Mouse (Mus musculus): ENCODE results near the gene Pck2. TPM values are rescaled to one million over a fixed set of nuclear protein-coding genes. Genes with fewer than 3 reads are reported as not detected.

The Pck2 gene
- total RNA-seq, 2 experiments from 2014 or later = 18.6 to 19.5 TPM

DNA sequence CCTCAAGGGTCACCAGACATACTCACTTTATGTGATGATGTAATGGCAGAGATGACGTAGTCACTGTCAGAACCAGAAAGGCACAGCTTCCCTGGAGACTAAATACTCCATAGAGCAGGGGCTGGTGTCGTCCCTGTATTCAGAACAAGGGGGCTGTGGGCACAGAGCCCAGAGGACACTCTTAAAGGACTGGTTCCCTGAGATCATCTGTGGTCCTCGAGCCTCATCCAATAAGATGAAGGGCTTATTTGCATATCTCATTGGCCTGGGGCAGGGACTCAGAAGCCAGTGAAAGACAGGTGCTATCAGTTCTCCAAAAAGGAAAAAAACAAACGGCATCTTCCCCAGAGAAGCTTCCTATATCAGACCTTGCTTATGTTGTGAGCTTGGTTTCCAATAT is 16.0 kb upstream of the Pck2 start:
- DNase-seq (ENCODE audit: low spot score in 2 of 2) = no peak
- intact Hi-C loops (cut with DNase I) = no loop called here

DNA sequence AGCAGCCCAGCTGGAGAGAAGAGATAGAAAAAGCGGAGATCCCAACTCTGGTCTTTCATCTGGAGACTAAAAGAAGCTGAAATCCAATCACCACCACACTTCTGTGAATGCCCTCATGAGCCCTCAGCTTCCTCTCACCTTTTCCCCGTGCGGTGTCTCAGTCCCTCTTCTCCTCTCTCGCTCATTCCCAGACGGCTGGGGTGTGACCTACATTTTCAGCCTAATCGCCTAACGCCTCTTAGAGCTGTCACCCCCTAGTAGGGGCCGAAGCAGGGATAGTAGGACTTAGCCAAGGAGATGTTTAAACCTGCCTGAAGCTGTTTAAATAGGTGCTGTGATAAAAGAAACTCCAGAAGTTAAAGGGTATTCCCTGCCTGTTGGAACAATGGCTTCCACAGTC is 15.3 kb upstream of the Pck2 start, which contains the start of gene Nrl:
TSS of gene Nrl (minus strand) at position 197 of the 400 bp plus-strand sequence.
- intact Hi-C loops (cut with DNase I) = no loop called here
- no peak for DNase-seq (ENCODE audit: low spot score in 2 of 2)

- intact Hi-C loops (cut with DNase I) = no loop called here
- no peak for DNase-seq (ENCODE audit: low spot score in 2 of 2)
Observed at GRCm38 (mm10) chr14:55526674-55527073, 13.4 kb upstream of the Pck2 start.

GRCm38 (mm10) chr14:55527940-55528339 is 12.1 kb upstream of the Pck2 start:
- intact Hi-C loops (cut with DNase I) = no loop called here
- DNase-seq (ENCODE audit: low spot score in 2 of 2) = peak; percentile 33 to 43

GRCm38 (mm10) chr14:55536116-55536745 is 3.8 kb upstream of the Pck2 start:
- DNase-seq (ENCODE audit: low spot score in 2 of 2) = peak in 1 of 2 experiments; percentile 54
- intact Hi-C loops (cut with DNase I) = loop anchor here (5.0 kb wide), 1 partner anchor 39 kb away; no protein-coding TSS in a partner anchor

DNA sequence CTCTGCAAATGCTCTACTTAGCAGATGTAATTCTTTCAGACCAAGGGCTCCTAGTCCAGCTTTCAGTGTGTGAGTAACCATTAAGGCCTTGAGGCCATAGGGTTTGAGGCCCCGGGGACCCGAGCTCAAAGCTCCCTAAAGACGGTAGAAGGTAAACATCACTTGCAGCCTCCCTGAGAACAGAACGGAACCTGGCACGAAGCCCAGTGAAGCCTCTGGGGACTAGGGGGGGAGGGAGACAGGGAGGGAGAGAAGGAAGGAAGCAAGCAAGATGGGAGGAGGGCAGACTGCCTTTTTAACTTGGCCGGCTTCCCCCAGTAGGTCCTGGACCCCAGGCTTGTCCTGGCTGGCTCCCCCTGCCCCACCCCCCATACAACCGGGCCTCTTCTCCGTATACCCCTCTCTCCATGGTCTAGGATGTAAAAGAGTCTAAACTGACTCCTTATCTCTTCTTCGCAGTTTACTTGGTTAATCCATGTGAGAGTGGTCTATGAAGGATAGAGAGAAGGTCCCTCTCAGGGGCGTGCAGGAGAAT is 788 bp downstream of the Pck2 start:
- DNase-seq (ENCODE audit: low spot score in 2 of 2) = peak; percentile 74
- intact Hi-C loops (cut with DNase I) = loop anchor here (10.0 kb wide), 1 partner anchor 396 kb away; no protein-coding TSS in a partner anchor

DNA sequence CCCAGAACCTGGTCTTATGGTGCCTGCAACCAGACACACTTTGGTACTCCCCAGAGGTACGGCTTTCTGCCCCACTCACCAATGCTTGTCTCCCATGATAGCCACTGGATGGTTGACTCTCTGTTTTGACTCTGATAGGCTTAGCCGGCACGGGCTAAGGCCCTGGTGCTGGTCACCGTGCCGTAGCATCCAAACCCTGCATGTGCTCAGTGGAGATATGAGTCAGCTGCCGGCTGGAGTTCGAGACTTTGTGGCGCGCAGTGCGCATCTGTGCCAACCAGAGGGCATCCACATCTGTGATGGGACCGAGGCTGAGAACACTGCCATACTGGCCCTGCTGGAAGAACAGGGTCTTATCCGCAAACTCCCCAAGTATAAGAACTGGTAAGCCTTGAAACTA is 2.2 kb downstream of the Pck2 start:
- no peak for DNase-seq (ENCODE audit: low spot score in 2 of 2)
- intact Hi-C loops (cut with DNase I) = loop anchor here (10.0 kb wide), 1 partner anchor 397 kb away; no protein-coding TSS in a partner anchor

DNA sequence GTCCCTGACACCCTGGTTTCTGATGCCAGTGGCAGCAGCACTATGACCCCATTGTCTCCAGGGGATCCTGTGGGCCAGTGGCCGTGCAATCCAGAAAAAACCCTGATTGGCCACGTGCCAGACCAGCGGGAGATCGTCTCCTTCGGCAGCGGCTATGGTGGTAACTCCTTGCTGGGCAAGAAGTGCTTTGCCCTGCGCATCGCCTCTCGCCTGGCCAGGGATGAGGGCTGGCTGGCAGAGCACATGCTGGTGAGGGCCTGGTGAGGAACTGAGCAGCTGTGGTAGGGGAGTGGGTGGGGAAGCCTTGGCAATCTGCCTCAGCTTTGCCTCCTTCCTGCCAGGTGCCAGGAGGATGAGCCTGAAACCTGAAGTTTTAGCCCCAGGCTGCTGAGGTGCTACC is 4.3 kb downstream of the Pck2 start:
- peak in 1 of 2 experiments; percentile 12 for DNase-seq (ENCODE audit: low spot score in 2 of 2)
- intact Hi-C loops (cut with DNase I) = loop anchor here (10.0 kb wide), 1 partner anchor 400 kb away; no protein-coding TSS in a partner anchor

DNA sequence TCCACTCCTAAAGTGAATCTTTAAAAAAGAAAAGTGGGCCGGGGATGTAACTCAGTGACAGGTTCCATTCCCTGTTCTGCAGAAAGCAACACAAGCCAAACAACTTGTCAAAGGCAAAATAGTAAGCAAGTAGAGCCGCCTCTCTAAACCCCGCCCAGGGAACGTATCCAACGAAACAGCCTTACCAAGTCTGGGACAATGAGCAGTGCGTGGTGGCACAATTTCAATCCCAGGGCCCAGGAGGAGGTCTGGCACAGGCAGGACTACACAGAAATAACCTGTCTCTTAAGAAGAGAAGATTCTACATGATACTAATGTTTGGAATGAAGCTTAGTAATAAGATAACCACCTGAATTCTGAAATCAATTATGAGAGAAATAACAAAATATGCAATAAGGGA is 10.1 kb downstream of the Pck2 start:
- DNase-seq (ENCODE audit: low spot score in 2 of 2) = no peak
- intact Hi-C loops (cut with DNase I) = no loop called here

GRCm38 (mm10) chr14:55551347-55551746 is 11.3 kb downstream of the Pck2 start:
- intact Hi-C loops (cut with DNase I) = no loop called here
- no peak for DNase-seq (ENCODE audit: low spot score in 2 of 2)

DNA sequence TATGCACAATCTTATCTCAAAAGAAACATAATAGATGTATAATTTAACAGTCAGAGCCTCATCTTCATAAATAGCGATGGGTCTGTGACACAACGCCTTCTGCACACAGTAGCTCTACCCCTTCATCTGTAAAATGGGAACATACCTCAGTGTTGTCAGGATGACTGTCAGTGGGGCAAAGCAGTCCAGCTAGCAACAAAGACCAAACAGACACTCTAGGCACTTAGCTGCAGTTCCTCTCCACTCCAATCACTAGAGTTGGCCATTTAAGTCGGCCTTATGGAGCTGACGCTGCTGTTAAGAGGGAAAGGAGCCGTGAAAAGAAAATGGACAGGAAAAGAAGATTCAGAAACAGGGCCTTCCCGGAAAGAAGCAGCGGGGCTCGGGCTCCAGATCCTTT is 11.7 kb downstream of the Pck2 start:
- intact Hi-C loops (cut with DNase I) = no loop called here
- DNase-seq (ENCODE audit: low spot score in 2 of 2) = no peak

- intact Hi-C loops (cut with DNase I) = no loop called here
- no peak for DNase-seq (ENCODE audit: low spot score in 2 of 2)
Observed at GRCm38 (mm10) chr14:55554635-55555034, 14.6 kb downstream of the Pck2 start.

DNA sequence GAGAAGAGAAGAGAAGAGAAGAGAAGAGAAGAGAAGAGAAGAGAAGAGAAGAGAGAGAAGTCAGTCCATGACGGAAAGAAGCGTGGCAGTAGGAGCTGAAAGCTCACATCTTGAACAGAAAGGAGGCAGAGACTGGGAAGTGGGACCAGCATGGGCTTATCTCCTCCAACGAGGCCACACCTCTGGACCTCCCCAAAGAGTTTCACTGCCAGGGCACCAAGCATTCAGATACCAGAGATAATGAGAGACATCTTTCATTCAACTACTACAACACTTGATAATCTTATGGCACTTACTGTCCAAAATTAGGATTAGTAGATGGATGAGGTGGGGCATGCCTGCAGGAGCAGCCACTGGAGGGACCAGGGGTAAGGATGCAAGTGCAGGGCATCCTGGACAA is 15.7 kb downstream of the Pck2 start:
- no peak for DNase-seq (ENCODE audit: low spot score in 2 of 2)
- intact Hi-C loops (cut with DNase I) = no loop called here

DNA sequence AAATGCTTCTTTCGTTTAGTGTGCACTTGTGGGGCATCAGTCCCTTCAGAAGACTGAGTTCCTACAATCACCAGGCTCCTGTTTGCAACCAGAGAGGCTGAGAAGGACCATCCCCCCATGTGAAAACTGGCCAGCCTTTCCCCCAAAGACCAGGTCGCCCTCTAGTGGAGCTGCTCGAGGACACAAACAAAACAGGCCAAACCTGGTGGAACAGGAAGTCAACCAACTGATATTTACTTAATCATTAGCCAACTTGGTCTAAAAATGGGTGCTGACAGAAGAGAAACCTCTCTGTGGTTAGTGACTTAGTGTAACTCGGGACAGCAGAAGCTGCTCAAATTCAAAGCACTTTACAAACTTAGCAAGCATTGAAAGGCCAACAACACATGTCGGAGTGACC is 16.9 kb downstream of the Pck2 start:
- DNase-seq (ENCODE audit: low spot score in 2 of 2) = peak; percentile 72 to 73
- intact Hi-C loops (cut with DNase I) = loop anchor here (1.0 kb wide), 1 partner anchor 64 kb away; no protein-coding TSS in a partner anchor

DNA sequence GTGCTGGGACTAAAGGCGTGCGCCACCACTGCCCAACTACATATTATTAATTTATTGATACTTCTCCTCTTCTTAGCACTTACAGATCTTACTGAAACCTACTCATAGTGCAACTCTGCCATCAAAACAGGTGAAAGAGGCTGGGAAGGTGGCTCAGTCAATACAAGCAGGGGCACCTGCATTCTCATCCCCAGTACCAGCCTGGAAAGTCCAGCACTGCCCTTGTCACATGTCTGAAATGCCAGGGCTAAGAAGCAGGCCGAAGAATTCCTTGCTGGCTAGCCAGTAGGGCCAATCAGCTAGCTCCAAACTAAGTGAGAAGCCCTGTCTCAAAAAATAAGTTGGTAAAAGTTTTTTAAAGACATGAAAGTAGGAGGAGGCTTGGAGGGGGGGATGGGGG is 17.5 kb downstream of the Pck2 start:
- DNase-seq (ENCODE audit: low spot score in 2 of 2) = no peak
- intact Hi-C loops (cut with DNase I) = loop anchor here (1.0 kb wide), 1 partner anchor 64 kb away; no protein-coding TSS in a partner anchor

DNA sequence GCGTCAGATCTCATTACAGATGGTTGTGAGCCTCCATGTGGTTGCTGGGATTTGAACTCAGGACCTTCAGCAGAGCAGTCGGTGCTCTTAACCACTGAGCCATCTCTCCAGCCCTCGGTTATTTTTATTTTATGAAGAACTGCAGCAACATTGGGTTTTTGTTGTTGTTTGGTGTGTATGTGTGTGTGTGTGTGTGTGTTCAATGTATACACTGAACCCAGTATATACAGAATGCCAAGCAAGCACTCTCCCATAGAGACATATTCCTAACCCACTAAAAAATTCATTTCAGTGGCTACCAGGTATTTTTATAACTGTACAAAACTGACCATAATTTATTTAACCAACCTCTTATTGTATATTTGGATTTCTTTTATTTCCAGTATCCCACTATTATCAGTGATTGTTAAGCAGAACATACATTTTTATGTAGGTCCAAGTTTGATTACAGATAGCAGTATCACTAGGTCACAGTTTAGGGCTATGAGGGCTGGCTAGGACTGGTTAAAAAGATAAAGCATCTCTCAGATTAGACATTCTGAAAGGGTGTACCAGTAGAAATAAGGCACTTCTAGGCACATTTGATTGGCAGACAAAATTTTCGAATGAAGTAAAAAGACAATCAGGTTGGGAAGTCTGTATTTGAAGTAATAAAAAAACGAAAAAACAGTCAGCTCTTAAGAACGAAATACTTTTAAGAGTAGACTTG is 18.8 kb downstream of the Pck2 start:
- intact Hi-C loops (cut with DNase I) = no loop called here
- no peak for DNase-seq (ENCODE audit: low spot score in 2 of 2)

- DNase-seq (ENCODE audit: low spot score in 2 of 2) = peak; percentile 89 to 90
- intact Hi-C loops (cut with DNase I) = no loop called here
Observed at GRCm38 (mm10) chr14:55559799-55560201, 19.7 kb downstream of the Pck2 start, which contains the start of gene Dcaf11. Gene Dcaf11 (plus strand): TSS chr14:55560006.

GRCm38 (mm10) chr14:55560202-55561073 is 20.4 kb downstream of the Pck2 start, which contains the start of gene A730061H03Rik:
Gene A730061H03Rik (minus strand): TSS chr14:55560406.
- intact Hi-C loops (cut with DNase I) = no loop called here

DNA sequence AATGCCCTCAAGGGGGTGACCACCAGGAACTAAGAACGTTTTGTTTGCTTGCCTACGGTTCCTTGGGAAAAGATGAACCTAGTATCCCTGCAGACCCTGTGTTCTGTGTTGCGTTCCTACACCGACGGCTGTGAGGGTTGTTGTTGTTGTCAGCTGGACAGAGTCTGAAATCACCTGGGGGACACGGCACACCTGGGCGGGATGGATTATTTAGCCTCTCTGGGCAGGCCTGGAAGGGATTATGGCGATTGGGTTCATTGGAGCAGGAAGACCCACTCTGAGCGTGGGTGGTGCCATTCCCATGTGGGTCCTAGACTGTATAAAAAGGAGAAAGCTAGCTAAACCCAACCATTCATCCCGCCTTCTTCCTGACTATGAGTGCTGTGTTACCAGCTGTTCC is 21.8 kb downstream of the Pck2 start:
- DNase-seq (ENCODE audit: low spot score in 2 of 2) = no peak
- intact Hi-C loops (cut with DNase I) = no loop called here

More at GRCm38 (mm10) chr14:55560202-55561073, 20.4 kb downstream of the Pck2 start, which contains the start of gene A730061H03Rik:
- peak; percentile 98 to 100 for DNase-seq (ENCODE audit: low spot score in 2 of 2)

Measured in left cerebral cortex, postnatal 14 days (tissue).